Mouse (Mus musculus): ENCODE data around the gene Ntf3.

- TF ChIP-seq POLR2A (IDR thresholded peaks at IDR 0.05; ENCODE audit: borderline replicate concordance, extremely low read depth, insufficient read depth, insufficient read length, poor library complexity, severe bottlenecking) (no peak), CTCF (IDR thresholded peaks at IDR 0.05; ENCODE audit: borderline replicate concordance, extremely low read depth, insufficient read depth, insufficient read length) (no peak)
Measured at GRCm38 (mm10) chr6:126199916-126200315, 33.2 kb upstream of the Ntf3 start.

All from brain, embryonic 14.5 days (tissue).